Mouse (Mus musculus): ENCODE results near the gene Chid1. TPM values are rescaled to one million over a fixed set of nuclear protein-coding genes. Genes with fewer than 3 reads are reported as not detected.
A peak's percentile ranks its signal among the peaks of the same experiment; 100 is the strongest.

The Chid1 gene
- polyA plus RNA-seq, 1 experiment from 2014 or later = 32.9 TPM

- H3K9ac ChIP-seq (ENCODE audit: low read length) = peak within 1 kb of the TSS; percentile 86
- H3K4me2 ChIP-seq (ENCODE audit: low read depth) = peak within 1 kb of the TSS; percentile 68
- no peaks in the 10 kb centered on the region for H3K9me3 ChIP-seq (ENCODE audit: control insufficient read depth, low read length)
- H3K4me3 ChIP-seq (ENCODE audit: low read depth, low read length) = peak within 1 kb of the TSS; percentile 72
- peaks cover 18% of the 10 kb centered on the region for H3K36me3 ChIP-seq (ENCODE audit: control insufficient read depth, insufficient read depth, low read length)
- under 1% methylated on average over 52 of the region's 52 CpGs for WGBS
- peaks cover 43% of the 10 kb centered on the region for H3K27me3 ChIP-seq (ENCODE audit: control insufficient read depth, insufficient read depth, low read length)
- DNase-seq (ENCODE audit: low spot score) = peak; percentile 90
- H3K27ac ChIP-seq (ENCODE audit: low read depth, low read length) = peak within 1 kb of the TSS; percentile 83
- peaks cover 18% of the 10 kb centered on the region for H3K4me1 ChIP-seq (ENCODE audit: control insufficient read depth, insufficient read depth, low read length)
- peak; percentile 66 for ATAC-seq (ENCODE audit: insufficient read depth, low FRiP score, low TSS enrichment)
These were observed 72.2 kb downstream of the Chid1 start, which contains the start of gene Cd151 for GRCm38 (mm10) chr7:141467230-141468030. Gene Cd151, plus strand, starts transcription at chr7:141467392.

- Histone ChIP-seq H3K9me3 (ENCODE audit: control insufficient read depth, low read length) (no peaks in the 10 kb centered on the region), H3K27ac (ENCODE audit: low read depth, low read length) (peak overlapping the region; percentile 83; the same call in 1 of the 2 replicates), H3K9ac (ENCODE audit: low read length) (peak overlapping the region; percentile 86), H3K4me3 (ENCODE audit: low read depth, low read length) (peak overlapping the region; percentile 72), H3K27me3 (ENCODE audit: control insufficient read depth, insufficient read depth, low read length) (peaks cover 50% of the 10 kb centered on the region), H3K36me3 (ENCODE audit: control insufficient read depth, insufficient read depth, low read length) (peaks cover 15% of the 10 kb centered on the region), H3K4me2 (ENCODE audit: low read depth) (peak overlapping the region; percentile 68), H3K4me1 (ENCODE audit: control insufficient read depth, insufficient read depth, low read length) (peaks cover 22% of the 10 kb centered on the region)
- no peak for ATAC-seq (ENCODE audit: insufficient read depth, low FRiP score, low TSS enrichment)
- no peak for DNase-seq (ENCODE audit: low spot score)
- WGBS = 61% methylated on average over 10 of the region's 10 CpGs
These were observed 73.0 kb downstream of the Chid1 start for GRCm38 (mm10) chr7:141466607-141467148.

GRCm38 (mm10) chr7:141466045-141466394 lies 73.6 kb downstream of the Chid1 start:
- H3K4me2 ChIP-seq (ENCODE audit: low read depth) = no peak overlapping the region
- H3K4me3 ChIP-seq (ENCODE audit: low read depth, low read length) = no peak overlapping the region
- no peak overlapping the region for H3K27ac ChIP-seq (ENCODE audit: low read depth, low read length)
- no peaks in the 10 kb centered on the region for H3K9me3 ChIP-seq (ENCODE audit: control insufficient read depth, low read length)
- ATAC-seq (ENCODE audit: insufficient read depth, low FRiP score, low TSS enrichment) (no peak), DNase-seq (ENCODE audit: low spot score) (no peak)
- peaks cover 11% of the 10 kb centered on the region for H3K36me3 ChIP-seq (ENCODE audit: control insufficient read depth, insufficient read depth, low read length)
- peaks cover 23% of the 10 kb centered on the region for H3K4me1 ChIP-seq (ENCODE audit: control insufficient read depth, insufficient read depth, low read length)
- peaks cover 57% of the 10 kb centered on the region for H3K27me3 ChIP-seq (ENCODE audit: control insufficient read depth, insufficient read depth, low read length)
- WGBS = 74% methylated on average over 7 of the region's 7 CpGs
- no peak overlapping the region for H3K9ac ChIP-seq (ENCODE audit: low read length)

DNA sequence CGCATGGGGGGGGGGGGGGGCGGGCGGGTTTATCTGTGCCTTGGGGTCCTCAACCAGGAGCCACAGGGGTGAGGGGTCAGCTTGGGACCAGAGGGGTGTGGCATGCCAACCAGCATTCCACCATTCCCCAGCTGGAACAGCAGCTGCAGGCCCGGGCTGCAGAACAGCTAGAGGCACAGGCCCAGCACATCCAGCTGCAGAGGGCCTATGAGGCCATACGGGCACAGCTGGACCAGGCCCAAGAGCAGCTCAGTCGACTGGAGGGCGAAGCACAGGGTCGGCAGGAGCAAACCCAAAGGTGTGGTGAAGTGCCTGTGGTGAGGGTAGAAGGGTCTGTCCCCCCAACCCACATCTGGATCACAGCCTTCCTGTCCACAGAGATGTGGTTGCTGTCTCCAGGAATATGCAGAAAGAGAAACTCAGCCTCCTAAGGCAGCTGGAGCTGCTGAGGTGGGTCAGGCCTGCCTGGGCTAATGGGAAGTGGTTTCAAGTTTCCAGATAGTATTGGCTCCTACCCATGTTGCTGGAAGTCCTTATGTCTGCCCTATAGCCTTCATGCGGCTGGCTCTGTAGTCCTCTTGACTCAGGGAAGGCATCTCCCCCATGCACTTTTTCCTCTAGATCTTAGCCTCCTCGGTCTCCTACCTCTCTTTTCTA lies 74.1 kb downstream of the Chid1 start:
- 30% methylated on average over 10 of the region's 10 CpGs for WGBS
- H3K4me2 ChIP-seq (ENCODE audit: low read depth) = no peak overlapping the region
- DNase-seq (ENCODE audit: low spot score) (no peak), ATAC-seq (ENCODE audit: insufficient read depth, low FRiP score, low TSS enrichment) (no peak)
- H3K9me3 ChIP-seq (ENCODE audit: control insufficient read depth, low read length) = no peaks in the 10 kb centered on the region
- peaks cover 62% of the 10 kb centered on the region for H3K27me3 ChIP-seq (ENCODE audit: control insufficient read depth, insufficient read depth, low read length)
- H3K9ac ChIP-seq (ENCODE audit: low read length) = no peak overlapping the region
- H3K4me1 ChIP-seq (ENCODE audit: control insufficient read depth, insufficient read depth, low read length) = peaks cover 23% of the 10 kb centered on the region
- H3K27ac ChIP-seq (ENCODE audit: low read depth, low read length) = no peak overlapping the region
- H3K4me3 ChIP-seq (ENCODE audit: low read depth, low read length) = 0 out of 2 replicates have a peak overlapping the region, but pooled peaks have one; percentile 10
- H3K36me3 ChIP-seq (ENCODE audit: control insufficient read depth, insufficient read depth, low read length) = peaks cover 9% of the 10 kb centered on the region

DNA sequence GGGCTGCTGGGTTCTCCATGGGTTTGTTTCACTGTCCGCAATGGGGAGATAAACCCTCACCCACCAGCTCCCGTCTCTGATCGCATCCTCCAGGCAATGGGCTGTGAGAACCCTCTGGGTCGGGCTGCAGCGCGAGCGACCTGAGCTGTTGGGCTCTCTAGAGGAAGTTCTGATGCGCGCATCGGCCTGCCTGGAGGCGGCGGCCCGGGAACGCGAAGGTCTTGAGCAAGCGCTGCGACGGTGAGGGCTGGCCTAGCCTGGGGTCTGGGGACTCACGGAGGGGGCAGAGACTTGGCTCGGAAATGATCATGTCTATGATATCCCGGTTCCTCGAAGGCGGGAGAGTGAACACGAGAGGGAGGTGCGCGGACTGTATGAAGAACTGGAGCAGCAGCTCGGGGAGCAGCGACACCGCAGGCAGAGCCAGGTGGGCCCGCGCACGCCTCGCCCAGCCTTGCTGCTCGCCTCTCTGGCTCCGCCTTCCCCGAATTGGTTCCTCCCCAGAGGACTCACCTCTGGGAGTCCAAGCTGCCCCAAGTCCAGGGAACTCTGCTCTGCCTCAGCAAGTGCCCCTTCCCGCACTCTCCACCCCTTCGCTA lies 75.0 kb downstream of the Chid1 start:
- DNase-seq (ENCODE audit: low spot score) = no peak
- Histone ChIP-seq H3K9ac (ENCODE audit: low read length) (no peak overlapping the region), H3K4me1 (ENCODE audit: control insufficient read depth, insufficient read depth, low read length) (peaks cover 23% of the 10 kb centered on the region)

DNA sequence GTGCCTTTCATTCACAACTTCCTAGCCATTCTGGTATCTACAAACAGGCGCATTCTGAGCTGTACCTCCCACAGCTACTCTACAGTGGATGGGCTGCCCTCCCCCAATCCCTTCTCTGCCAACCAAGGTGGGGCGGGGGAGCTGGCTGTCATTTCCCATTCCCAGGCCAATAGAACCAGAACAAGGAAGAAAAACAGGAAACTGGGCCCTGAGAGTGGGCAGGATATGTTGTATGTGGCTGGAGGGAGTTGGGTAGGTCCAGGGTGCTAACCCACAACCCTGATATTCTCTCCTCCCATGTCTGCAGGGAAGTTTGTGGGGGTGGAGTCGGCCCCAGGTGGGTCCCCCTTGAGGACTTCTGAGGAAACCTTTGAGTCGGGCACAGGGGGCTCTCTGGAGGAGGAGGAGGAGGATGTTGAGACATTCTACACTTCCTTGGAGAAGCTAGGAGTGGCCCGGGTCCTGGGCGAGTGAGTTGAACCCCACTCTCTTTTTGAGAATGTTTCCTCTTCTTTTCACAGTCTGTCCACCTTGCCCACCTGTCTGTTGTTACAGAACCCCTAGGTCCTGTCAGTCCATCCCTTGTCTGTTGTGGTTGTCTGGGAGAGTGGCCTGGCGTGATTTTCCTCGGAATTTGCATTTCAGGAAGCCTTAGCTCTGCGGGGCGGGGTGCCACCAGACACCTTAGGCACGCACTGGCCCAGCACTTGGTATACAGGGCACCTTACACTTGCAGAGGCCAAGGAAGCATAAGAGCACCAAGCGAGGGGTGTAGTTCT lies 75.6 kb downstream of the Chid1 start:
- Histone ChIP-seq H3K4me2 (ENCODE audit: low read depth) (no peak overlapping the region), H3K9ac (ENCODE audit: low read length) (no peak overlapping the region), H3K9me3 (ENCODE audit: control insufficient read depth, low read length) (no peaks in the 10 kb centered on the region), H3K27me3 (ENCODE audit: control insufficient read depth, insufficient read depth, low read length) (peaks cover 71% of the 10 kb centered on the region), H3K4me1 (ENCODE audit: control insufficient read depth, insufficient read depth, low read length) (peaks cover 16% of the 10 kb centered on the region), H3K4me3 (ENCODE audit: low read depth, low read length) (no peak overlapping the region), H3K27ac (ENCODE audit: low read depth, low read length) (no peak overlapping the region), H3K36me3 (ENCODE audit: control insufficient read depth, insufficient read depth, low read length) (no peaks in the 10 kb centered on the region)
- ATAC-seq (ENCODE audit: insufficient read depth, low FRiP score, low TSS enrichment) (no peak), DNase-seq (ENCODE audit: low spot score) (no peak)
- 25% methylated on average over 12 of the region's 12 CpGs for WGBS

More for the DNA sequence above, 75.0 kb downstream of the Chid1 start:
- 0 out of 2 replicates have a peak overlapping the region, but pooled peaks have one; percentile 10 for H3K4me3 ChIP-seq (ENCODE audit: low read depth, low read length)
- peaks cover 1% of the 10 kb centered on the region; the same call in 1 of the 2 replicates for H3K36me3 ChIP-seq (ENCODE audit: control insufficient read depth, insufficient read depth, low read length)
- H3K4me2 ChIP-seq (ENCODE audit: low read depth) = peak overlapping the region; percentile 1
- H3K27ac ChIP-seq (ENCODE audit: low read depth, low read length) = no peak overlapping the region
- WGBS = 3% methylated on average over 38 of the region's 38 CpGs
- no peak for ATAC-seq (ENCODE audit: insufficient read depth, low FRiP score, low TSS enrichment)
- H3K9me3 ChIP-seq (ENCODE audit: control insufficient read depth, low read length) = no peaks in the 10 kb centered on the region
- peaks cover 68% of the 10 kb centered on the region for H3K27me3 ChIP-seq (ENCODE audit: control insufficient read depth, insufficient read depth, low read length)

GRCm38 (mm10) chr7:141462333-141462821 lies 77.3 kb downstream of the Chid1 start:
- Histone ChIP-seq H3K27me3 (ENCODE audit: control insufficient read depth, insufficient read depth, low read length) (peaks cover 71% of the 10 kb centered on the region), H3K36me3 (ENCODE audit: control insufficient read depth, insufficient read depth, low read length) (no peaks in the 10 kb centered on the region), H3K4me1 (ENCODE audit: control insufficient read depth, insufficient read depth, low read length) (0 out of 2 replicates have a peak, but pooled peaks cover 9% of the 10 kb centered on the region), H3K4me2 (ENCODE audit: low read depth) (no peak overlapping the region; the same call in 1 of the 2 replicates), H3K9me3 (ENCODE audit: control insufficient read depth, low read length) (no peaks in the 10 kb centered on the region), H3K9ac (ENCODE audit: low read length) (no peak overlapping the region), H3K27ac (ENCODE audit: low read depth, low read length) (no peak overlapping the region), H3K4me3 (ENCODE audit: low read depth, low read length) (no peak overlapping the region)
- ATAC-seq (ENCODE audit: insufficient read depth, low FRiP score, low TSS enrichment) (no peak), DNase-seq (ENCODE audit: low spot score) (no peak)
- 19% methylated on average over 5 of the region's 5 CpGs for WGBS
